Mouse (Mus musculus) thymus, postnatal 4 days (tissue): ENCODE data around the gene Cdkn1c.

Experiments used
- DNase-seq: peaks from one replicate; pipeline ENCODE4 v3.0.0; 2021

The Cdkn1c gene

GRCm38 (mm10) chr7:143473347-143474101 is 12.7 kb upstream of the Cdkn1c start, which contains the start of gene Slc22a18:
TSS of gene Slc22a18 (plus strand) at chr7:143473736.
- no peak for DNase-seq

GRCm38 (mm10) chr7:143469946-143470345 is 9.1 kb upstream of the Cdkn1c start:
- DNase-seq = peak; percentile 90

DNA sequence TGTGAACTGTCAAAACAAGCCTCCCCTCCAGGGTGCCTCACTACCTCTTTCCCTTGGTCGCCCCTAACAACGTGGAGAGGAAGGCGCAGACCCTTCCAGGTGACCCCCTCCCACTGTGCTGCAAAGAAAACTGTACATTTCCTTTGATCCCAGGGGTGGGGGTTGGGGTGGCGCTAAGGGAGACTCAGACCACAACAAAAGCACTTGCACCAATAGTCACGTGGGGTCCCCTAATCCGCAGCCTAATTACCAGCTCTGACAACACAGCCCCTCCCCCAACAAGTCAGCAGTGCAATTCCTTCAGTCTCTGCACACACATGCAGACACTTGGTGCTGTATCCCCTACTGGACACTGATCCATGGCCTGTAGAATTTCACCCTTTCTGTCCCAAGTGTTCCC is 6.9 kb upstream of the Cdkn1c start:
- DNase-seq = no peak

DNA sequence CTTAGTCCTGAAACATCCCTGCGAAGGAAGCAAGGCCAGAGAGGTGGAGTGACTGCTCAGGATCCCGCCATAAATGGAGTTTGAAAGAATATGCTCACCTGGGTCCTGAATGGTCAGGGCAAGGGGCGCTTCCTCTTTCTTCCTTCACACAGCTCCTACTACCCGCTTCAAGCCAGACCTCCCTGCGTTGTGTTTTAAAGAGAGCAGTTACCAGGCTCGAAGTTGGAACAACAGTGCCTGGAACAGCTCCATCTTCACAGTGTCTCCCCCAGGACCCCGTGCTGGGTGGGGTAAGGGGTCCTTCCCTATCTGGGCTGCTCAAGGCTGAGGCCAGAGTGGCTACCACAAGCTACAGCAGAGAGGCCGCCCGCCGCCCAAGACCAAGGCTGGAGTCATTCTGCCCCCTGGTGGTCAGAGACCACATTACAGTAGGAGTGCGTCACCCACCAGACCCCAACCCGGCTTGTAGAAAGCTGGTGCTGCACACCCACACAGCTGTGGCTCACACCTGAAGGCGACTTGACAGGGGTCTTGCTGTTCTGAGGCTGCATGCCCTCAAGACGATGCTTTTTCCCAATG is 5.3 kb upstream of the Cdkn1c start:
- peak; percentile 92 for DNase-seq

DNA sequence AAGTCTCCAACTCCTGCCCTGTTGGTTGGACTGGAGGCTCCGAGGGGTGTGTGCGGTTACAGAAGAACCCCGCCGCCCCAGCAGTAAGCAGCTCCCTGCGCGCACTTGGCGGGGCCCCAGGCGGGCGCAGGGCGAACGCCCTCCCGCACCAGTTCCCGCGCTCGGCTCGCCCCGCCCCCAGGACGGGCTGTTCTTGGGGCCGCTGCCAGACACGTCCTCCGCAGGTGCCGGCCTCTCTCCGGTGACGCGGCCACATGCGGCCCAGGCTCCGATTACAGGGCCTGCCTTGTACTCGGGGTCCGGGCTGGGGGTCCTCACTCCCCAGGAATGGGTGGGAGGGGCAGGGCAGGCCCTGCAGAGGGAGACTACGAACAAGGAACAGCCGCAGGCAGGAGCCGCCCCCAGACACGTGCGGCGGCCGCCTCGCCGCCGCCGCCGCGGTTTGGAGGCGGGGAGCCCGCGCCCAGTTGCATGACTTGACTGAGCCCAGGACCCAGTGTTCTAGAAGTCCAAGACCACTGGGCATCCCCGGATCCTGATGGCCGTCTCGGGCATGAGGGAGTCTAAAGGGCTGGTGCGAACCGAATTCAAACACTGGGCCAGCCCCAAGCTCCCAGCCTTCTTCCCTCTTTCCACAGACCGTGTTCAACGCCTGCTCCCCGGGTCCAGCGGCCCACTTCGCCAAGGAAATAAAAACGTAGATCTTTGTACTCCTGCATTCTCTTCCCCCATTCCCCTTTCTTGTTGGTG is 4.1 kb upstream of the Cdkn1c start:
- peak; percentile 77 for DNase-seq

DNA sequence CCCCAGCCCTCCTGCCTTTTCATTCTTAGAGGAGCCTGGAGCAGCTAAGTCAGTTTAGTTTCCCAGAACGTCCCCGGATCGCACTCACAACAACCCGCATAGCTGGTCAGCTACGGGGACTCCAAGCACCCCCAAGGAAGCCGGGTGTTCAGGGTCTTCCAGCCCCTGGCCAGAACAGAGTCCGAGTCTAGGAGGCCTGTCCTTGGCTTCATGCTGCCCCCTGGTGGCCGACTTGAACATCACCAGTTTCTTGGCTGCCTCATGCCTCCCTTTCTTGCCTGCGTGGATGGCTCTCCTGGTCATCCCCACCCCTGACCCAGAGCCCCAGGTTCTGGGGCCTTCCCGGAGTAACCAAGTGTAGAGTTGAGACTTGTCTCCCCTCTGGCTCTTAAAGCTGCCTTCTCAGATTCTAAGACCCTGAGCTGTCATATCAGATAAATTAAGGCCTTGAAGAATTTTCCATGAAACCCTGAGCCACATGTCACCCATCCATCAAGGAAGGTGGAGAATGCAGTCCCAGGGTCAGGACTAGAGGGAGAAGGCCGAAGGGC is 3.1 kb upstream of the Cdkn1c start:
- DNase-seq = peak; percentile 89

DNA sequence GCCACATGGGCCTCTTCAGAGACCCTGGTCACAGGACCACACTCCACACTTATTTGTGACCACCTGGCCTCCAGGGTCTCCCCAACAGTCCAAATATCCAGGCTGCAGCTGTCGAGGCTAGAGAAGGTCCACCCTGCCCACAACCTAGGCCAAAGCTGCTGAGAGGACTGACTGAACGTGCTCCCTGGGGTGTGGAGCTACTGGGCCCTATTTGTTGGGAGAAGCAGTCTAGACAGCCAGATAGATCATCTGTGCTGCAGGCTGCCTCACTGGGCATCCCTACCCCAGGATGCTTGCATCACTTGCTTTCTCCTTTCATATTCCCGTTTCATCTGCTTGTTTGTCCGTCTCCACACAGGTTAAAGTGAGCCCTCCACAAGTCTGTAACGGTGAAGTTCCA is 1.7 kb upstream of the Cdkn1c start:
- DNase-seq = no peak

GRCm38 (mm10) chr7:143461920-143462319 is 1.1 kb upstream of the Cdkn1c start:
- DNase-seq = peak; percentile 52

- DNase-seq = no peak
Observed at GRCm38 (mm10) chr7:143461294-143461870, 532 bp upstream of the Cdkn1c start.

DNA sequence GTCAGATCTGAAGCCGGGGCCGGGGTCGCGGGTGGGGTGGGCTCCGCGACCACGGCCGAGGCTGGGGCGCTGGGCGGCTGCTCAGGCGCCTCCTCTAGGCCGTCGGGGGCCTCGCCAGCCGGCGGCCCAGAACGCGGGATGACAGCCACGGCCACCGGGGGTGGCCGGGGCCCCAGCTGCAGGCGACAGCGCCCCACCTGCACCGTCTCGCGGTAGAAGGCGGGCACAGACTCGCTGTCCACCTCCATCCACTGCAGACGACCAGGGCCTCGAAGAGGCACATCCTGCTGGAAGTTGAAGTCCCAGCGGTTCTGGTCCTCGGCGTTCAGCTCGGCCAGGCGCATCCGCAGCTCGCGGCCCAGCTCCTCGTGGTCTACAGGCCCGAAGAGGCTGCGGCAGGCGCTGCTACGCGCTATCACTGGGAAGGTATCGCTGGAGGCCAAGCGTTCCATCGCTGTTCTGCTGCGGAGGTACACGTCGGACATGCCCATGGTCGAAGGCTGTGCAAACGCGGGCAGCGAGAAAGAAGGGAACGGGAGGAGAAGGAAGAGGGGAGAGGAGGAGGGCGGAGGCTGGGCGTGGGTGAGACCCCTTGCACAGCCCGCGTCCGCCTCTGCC is 524 bp downstream of the Cdkn1c start:
- no peak for DNase-seq

DNA sequence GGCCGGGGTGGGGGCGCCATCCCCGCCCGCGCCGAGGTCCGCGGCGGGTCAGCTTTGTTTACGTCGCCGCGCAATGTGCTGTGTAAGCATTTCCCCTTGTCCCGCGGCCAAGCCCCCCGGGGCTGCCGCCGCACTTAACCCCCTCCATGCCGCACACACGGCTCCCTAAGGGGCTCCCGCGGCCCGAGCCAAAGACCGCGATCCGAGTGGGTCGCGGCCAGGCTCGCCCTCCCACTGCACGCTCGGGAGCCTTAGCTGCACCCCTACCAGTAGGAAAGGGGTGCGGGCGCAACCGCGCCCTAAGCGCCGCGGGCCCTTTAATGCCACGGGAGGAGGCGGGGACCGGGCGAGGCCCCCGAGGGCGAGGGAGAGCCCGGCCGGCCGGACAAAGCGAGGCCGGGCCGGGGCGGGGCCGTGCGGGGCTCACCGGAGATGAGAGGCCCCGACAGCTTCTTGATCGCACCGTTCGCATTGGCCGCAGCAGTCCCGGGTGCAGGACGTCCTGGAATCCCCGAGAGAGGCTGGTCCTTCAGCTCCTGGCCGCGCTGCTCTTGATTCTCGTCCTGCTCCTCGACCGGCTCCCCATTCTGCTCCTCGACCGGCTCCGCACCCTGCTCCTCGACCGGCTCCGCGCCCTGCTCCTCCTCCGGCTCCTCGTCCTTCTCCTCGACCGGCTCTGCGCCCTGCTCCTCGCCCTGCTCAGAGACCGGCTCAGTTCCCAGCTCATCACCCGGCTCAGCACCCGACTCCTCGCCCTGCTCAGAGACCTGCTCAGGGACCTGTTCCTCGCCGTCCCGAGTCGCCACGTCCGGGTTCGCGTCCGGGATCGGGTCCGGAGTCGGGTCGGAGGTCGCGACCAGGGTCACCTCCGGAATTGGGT is 1.3 kb downstream of the Cdkn1c start:
- peak; percentile 54 for DNase-seq

GRCm38 (mm10) chr7:143458963-143459331 is 1.9 kb downstream of the Cdkn1c start:
- DNase-seq = peak; percentile 22

DNA sequence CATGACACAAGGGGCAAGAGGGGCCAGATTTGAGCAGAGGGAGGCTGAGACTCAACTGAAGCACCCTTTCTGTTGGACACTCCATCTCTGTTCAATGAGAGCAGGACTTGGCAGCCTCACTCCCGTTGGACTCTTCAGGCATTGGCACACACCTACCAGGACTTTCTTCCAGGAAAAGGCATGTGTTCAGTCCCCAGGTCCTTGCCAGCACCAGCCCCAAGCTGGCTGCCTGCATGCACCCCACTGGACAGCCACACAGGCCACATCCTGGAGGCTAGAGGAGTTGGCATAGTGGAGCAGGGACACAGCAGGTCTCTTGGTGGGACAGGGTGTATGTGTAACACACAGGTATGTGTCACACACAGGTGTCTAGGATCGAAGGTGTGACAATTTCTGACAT is 13.7 kb downstream of the Cdkn1c start:
- no peak for DNase-seq

- peak; percentile 23 for DNase-seq
Observed at GRCm38 (mm10) chr7:143445651-143446460, 15.0 kb downstream of the Cdkn1c start.

DNA sequence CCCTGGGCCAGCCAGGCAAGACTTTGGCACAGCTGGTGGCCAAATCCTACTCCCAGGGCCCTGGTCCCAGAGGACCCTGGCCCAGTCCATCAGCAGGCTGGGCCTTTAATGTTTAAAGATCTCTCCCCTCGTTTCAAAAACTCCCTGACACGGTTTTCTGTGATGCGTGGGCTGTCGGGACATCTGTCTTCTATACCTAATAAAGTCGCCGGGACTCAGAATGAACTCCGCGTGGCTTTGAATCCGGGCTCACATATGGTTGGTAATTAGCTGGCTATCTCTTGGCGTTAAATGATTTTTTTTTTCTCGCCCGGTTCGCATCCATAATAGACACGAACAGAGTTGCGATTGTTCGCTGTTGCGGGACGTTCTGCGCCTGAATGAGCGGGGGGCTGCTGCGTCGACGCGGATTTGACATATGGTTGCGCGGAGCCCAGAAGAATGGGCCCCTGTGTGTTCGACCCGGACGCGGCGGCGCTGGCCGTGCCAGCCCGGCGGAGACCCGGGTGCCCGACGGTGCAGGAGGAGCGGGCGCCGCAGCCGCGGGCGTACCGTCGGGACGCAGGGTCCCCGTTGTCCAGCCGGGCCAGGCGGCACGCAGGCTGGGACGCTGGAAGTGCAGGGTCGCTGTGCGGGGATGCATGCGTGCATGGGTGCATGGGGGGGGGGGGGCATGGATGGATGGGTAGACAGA is 15.7 kb downstream of the Cdkn1c start:
- DNase-seq = no peak

- no peak for DNase-seq
Observed at GRCm38 (mm10) chr7:143444580-143444954, 16.3 kb downstream of the Cdkn1c start.

GRCm38 (mm10) chr7:143438965-143439364 is 21.9 kb downstream of the Cdkn1c start:
- no peak for DNase-seq

GRCm38 (mm10) chr7:143437894-143438581 is 22.8 kb downstream of the Cdkn1c start:
- DNase-seq = no peak

DNA sequence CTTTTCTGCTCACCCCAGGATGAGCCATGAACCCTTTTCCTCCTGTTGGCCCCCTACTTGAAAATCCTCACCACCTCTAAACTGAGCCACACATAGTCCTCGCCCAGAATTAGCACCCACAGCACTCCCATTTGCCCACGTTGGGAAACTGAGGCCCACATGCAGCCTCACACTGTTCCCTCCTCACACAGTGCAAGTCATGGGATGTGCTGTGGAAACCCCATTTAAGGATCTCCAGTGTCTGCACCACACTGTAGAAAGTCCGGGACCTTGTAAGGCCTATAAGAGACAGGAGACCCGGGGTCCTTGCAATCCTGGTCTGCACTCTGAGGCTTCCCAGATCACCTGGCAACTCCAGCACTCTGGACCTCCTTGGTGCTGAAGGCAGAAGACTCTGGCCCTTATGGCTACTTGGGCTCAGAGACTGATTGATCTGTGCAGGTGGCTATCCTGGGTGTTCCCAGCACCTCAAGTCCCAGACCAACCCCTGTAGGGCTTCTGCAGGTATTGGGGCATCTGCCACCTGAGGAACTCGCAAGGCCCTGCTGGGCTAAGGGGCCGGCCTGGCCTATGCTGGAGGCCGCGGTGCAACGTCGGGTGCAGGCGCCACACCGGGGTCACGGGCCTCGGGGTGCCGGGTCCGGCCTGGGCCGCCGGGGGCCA is 23.5 kb downstream of the Cdkn1c start:
- DNase-seq = no peak
